11 mouse cellular contexts compared by ENCODE assay signal in the genomic region with DNA sequence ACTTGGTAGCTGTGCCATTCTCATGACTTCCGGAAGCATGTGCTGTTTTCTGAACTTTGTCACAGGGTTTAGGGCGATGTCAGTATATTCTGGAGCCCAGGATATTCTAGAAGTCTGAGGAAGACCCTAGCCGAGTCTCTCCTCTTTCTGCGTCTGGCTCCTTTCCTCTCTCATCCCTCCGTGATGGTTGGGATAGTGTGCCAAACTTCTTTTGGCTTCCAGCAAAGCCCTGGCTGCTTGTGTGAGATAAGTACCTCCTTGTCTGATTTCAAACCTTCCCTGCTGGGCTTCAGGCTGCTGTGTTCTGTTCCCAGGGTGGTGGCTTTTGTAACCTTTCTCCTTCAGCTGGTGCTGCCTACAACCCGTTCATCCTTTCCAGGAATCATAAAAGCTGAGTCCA.
"Had no signal": no experiment of that assay in that cellular context is flagged by ENCODE, and none has a peak within 500 bp of the region (broad histone marks: within the 10 kb centered on the region; RNA-seq: fewer than 3 reads in every experiment).

No protein-coding gene starts in this region.

- H3K36me3 ChIP-seq: limb, embryonic 10.5 days; liver, embryonic 15.5 days; midbrain, embryonic 15.5 days; neural tube, embryonic 12.5 days had no signal

- H3K27ac ChIP-seq: liver, embryonic 15.5 days; midbrain, embryonic 15.5 days; neural tube, embryonic 12.5 days had no signal

- H3K4me3 ChIP-seq: limb, embryonic 10.5 days; liver, embryonic 15.5 days; midbrain, embryonic 15.5 days; neural tube, embryonic 12.5 days had no signal

- DNase-seq: kidney, postnatal 25 days; lung, adult 2 months; lung, postnatal 36 days; thymus, adult 18-20 months; thymus, postnatal 14 days had no signal

- ATAC-seq: lung, postnatal 0 days; midbrain, embryonic 15.5 days had no signal

- H3K4me1 ChIP-seq: midbrain, embryonic 15.5 days had no signal

- H3K9ac ChIP-seq: liver, embryonic 15.5 days; midbrain, embryonic 15.5 days; neural tube, embryonic 12.5 days had no signal

- H3K9me3 ChIP-seq: limb, embryonic 10.5 days; liver, embryonic 15.5 days; midbrain, embryonic 15.5 days; neural tube, embryonic 12.5 days had no signal

- H3K4me2 ChIP-seq: liver, embryonic 11.5 days; liver, embryonic 15.5 days; midbrain, embryonic 15.5 days; neural tube, embryonic 12.5 days had no signal

- H3K27me3 ChIP-seq: liver, embryonic 15.5 days; midbrain, embryonic 15.5 days; neural tube, embryonic 12.5 days had no signal
